Mouse (Mus musculus) right cerebral cortex, postnatal 36 days (tissue): ENCODE data around the gene Skap1.

Experiments used
- DNase-seq, 2 experiments: peaks; one replicate each; pipeline ENCODE4 v3.0.0; 2022; ENCODE audit warnings: low spot score in 2 of 2, mixed read lengths in 1 of 2

Skap1 gene

DNA sequence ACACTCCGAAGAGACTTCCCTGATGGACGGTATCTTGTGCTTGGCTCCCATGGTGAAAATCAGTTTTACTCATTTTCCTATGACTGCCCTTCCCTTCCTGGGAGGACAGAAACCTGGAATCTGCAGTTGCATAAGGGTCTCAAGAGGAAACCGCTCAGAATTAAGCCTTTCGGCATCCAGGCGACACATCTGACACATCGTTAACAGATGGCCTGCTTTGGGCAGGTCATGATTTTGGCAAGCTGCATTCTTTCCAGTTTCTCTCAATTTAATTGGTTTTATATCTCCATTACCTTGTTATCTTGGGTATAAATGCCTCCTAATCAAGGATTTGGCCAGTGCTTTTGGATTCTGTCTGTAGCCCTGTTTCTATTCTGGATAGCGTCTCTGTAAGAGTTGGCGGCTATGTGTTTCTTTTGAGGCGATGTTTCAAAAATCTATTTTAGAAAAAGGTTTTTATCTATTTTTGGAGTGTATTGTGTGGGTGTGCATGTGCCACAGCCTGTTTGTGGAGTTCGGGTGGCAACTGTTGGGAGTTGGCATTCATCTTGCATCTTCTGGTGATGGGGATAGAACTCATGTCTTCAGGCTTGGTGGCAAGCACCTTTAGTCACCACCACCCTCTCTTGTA, 1.1 kb downstream of the Skap1 start:
- peak in 1 of 2 experiments; percentile 28 for DNase-seq

- DNase-seq = no peak
Measured at GRCm38 (mm10) chr11:96466382-96466781, 2.0 kb downstream of the Skap1 start.

GRCm38 (mm10) chr11:96466987-96467386, 2.6 kb downstream of the Skap1 start:
- DNase-seq = peak; percentile 11 to 34

- no peak for DNase-seq
Measured at GRCm38 (mm10) chr11:96468048-96468745, 3.8 kb downstream of the Skap1 start.

DNA sequence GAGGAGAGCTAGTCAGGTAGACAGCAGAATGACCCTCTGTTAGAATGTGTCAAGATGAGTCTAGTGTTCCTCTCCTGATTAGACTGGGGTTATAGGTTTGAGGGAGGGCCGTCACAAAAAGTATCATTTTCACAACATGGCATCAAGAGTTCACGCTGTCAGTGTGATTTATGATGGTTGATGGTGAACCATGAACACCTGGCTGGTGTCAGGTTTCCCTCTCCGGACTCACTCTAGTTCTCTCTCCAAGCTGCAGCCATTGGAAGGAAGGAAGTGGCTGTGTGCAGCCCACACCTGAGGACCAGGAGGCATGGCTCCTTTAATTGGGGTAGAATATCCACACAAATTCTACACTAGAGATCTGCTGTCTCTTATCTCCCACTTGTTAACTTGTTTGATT, 18.3 kb downstream of the Skap1 start:
- no peak for DNase-seq

GRCm38 (mm10) chr11:96483179-96483578, 18.8 kb downstream of the Skap1 start:
- no peak for DNase-seq

DNA sequence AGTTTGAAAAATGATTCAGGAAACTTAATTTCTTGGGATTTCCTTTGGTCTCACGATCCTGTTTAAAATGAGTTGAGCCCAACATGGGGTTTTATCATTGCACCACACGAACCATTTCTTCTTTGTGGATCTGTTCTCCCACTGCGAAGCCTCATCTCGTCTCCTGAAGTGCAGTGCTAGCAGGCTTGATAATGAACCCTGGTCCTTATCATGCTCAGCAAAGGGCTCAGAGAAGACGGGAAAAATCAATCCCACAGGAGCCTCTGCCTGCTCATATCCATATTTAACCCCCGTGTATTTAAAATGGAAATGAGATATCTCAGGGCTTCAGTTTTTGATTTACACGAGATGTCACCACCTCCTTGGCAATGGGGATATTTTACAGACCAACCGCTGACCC, 34.1 kb downstream of the Skap1 start:
- no peak for DNase-seq

DNA sequence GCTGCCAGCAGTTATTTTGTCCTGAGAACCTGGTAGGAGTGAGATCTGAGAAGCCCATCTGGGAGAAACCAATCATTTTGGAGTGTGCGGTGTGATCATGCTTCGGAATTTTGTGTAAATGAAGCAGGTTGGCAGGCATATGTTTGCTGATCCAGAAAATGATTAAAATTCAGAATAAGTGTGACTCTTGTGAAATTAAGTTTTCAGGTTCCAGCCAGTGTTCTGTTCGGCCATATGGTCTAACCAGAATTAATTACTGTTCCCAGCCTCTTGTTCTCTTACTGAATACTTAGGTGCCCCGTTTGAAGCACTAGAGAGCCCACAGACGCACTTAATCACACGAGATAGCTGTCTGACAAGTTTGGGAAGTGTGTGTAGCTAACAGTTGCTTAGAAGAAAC, 36.6 kb downstream of the Skap1 start:
- peak in 1 of 2 experiments; percentile 1 for DNase-seq

- DNase-seq = no peak
Measured at GRCm38 (mm10) chr11:96502948-96503347, 38.6 kb downstream of the Skap1 start.

GRCm38 (mm10) chr11:96504509-96505119, 40.2 kb downstream of the Skap1 start:
- no peak for DNase-seq

DNA sequence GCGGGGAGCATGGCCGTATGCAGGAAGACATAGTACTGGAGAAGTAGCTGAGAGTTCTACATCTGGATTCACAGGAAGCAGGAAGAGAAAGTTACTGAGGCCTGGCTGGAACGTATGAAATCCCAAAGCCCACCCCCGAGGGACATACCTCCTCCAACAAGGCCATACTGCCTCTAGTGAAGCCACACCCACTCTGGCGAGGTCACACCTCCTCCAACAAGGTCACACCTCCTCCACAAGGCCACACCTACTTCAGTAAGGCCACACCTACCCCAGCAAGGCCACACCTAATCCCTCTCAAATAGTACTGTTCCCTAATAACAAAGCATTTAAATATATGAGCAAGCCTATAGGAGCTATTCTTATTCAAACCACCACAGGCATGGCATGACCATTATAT, 41.4 kb downstream of the Skap1 start:
- no peak for DNase-seq

GRCm38 (mm10) chr11:96515164-96515563, 50.8 kb downstream of the Skap1 start:
- DNase-seq = no peak

DNA sequence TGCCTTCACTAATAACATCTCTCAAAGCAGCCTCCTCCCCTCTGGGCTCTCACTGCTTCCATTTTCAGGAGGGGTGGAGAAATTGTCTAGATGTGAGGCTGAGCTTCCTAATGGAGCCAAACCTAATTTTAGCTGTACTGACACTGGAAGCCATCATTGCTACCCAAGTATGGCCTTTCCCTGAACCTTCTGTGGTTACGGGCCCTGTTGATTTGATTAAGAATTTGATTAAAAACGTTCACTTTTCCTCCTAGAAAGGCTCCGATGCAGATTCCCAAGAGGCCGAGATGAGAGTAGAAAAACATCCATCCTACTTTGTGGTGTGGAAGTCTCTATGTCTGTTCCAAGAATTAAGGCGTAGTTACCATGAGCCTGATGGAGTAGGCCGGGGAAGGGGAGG, 60.1 kb downstream of the Skap1 start:
- DNase-seq = no peak

DNA sequence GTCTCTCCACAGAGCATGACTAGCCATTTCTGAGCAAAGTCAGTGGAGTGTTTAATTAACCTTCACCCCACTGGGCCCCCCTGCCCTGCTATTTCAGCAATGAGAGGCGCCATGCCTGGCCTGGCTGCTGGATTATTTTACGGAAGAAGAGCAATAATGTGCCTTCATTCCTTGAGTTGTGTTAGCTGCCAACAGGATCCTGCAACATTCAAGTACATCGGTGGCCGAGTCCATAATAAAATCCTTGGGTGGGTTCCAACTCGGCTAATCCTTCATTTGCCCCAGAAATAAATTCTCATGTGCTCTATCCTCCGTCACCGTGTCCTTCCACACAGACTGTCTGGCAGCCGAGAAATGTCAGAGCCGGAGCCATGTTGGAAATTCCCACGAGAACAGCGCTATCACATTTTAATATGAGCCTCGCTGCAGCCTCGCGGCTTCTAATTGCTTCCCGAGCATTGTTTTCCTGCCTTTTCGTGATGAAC, 61.8 kb downstream of the Skap1 start:
- no peak for DNase-seq

DNA sequence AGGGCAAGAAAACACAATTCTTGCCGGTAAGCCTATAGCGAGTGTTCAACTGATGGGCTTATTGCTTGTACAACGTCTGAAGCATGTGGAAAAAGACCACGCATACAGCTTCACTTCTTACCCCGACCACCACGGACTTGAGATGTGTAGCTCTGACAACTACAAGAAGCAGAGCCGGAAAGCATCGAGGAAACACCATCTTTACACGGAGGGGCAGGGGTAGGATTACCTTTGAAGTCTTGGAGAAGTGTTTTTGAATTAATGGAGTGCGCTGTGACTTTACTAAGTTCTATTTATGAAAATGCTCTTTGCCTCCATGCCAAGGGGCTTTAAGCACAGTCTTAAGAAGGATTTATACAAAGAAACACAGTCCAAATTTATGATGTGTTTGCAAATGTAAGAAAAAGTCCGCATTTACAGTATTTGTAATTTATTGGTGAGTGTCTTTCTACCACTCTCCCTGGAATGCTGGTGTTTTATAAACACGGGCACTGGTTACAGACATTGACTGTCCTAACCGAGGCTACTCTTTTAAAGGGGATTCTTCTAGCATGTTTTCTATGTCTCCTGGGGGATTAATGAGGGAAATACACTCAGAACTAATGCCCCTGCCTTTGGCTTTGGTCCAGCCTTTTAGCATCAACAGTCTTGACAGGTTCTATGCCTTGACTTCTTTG, 67.5 kb downstream of the Skap1 start:
- no peak for DNase-seq

DNA sequence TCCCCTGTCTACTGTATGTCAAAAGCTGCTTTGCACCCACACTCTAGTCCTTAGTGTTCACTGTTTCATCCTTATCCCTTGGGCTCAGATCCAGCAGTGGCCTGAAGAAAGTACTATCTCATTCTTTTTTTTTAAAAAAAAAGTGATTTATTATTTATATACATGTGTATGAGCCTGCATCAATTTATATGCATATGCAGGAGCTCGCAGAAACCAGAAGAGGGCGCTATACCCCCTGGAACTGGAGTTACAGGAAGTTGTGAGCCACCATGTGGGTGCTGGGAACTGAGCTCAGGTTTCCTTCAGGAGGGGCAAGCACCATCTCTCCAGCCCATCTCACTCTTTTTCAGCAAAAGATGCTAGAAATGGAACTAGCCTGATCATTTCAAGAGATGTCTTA, 70.1 kb downstream of the Skap1 start:
- no peak for DNase-seq

DNA sequence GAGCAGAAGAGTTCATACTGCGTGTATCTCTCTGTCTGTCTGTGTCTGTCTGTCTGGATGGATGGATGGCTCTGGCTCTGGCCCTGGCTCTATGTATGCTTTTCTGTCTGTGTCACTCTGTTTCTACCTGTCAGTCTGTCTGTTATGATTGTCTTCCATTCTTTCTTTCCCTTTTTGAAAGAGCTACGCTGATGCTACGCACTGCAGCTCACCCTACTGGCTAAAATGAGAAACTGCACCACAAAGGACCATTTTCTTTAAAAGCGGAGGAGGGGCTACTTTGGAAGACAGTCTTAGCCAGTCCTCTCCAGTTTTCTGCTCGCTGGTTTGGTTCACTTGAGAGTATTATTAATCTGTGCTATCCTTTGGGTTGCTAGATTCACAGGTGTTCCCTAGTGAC, 71.8 kb downstream of the Skap1 start:
- no peak for DNase-seq

DNA sequence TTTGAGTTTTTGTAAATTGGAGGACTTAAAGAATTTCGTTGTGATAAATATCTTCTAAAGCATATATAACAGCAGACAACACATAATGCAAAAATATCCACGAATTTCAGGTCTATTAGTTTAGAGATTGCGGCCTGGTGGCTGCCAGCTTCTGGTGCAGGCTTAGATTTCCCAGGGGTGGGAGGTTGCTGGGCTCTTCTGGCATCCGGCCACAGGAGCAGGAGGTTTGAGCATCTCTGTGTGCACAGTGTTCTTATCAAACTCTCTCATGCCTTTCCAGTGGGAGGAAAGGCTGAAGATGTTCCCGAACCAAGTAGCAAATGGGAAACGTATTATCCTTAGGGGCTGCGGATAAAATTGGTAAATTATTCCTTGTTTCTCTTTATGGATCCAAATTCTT, 77.6 kb downstream of the Skap1 start:
- DNase-seq = no peak

DNA sequence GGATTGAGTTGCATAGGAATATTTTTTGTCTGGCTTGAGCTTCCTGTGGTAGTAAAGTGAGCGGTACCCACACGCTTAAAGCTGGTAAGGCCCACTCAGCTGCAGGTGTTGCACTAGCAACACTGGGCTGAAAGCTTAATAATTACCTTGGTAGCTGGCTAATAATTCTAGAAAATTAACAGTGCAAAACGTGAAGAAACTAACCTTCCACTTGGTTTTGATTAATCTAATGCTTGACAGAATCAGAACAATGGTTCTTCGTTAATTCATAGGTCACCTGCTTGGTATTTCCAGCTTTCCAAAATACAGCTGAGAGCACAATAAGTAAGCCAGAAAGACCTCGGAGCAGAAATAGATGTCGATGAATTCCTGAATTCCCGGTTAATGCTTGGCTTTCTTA, 78.2 kb downstream of the Skap1 start:
- DNase-seq = no peak

DNA sequence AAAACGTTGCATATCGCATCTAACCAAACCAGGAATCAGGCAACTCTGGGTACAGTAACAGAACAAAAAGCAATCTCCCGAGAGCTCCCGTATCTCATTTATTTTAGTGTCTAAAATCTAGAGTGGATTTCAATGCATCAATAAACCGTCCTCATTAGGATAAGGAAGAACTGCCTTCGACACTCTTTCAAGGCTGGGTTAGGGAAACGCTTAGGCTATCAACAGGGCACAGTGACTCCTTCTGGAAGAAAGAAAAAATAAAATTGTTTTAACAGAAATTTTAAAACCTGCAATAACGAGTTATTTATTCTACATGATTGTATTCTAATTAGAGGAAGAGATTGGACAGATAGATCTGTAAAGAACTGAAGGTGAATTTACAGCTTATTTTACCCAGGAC, 82.0 kb downstream of the Skap1 start:
- DNase-seq = no peak

DNA sequence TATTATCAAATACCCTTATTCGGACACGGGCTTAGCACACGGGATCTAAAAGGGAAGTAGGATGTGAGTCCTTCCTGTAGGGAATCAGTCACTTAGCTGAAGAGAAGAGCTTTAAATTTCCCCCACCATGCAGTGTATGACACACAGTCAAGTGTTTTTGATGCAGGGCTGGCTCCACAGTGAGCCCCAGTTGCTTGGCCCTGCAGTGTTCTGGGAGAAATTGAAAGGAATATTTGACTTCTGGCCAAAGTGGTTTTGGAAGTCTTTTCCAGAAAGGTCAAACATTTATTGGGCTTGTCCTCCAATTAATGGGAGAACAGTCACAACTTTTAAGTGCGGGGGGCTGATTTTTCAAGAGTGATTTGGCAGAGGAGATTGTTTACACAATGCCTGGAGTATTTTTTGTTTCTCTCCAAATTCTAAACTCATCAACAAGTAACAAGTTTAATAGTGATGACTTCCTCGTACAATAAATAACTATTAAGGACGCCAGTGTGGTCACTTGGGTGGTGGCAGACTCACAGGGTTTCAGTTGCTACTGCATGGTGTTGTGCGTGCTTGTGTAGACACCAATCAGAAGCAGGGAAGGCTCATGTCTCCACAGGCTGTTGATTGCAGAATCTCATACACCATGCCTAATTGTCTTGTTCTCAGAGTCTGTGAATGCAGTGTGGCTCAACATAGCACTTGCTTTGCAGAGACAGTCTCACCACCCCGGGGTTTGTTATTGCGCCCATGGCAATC, 86.7 kb downstream of the Skap1 start:
- DNase-seq = no peak

GRCm38 (mm10) chr11:96553091-96553490, 88.7 kb downstream of the Skap1 start:
- DNase-seq = no peak
